Mouse (Mus musculus): ENCODE results near the gene Noto. TPM values are rescaled to one million over a fixed set of nuclear protein-coding genes. Genes with fewer than 3 reads are reported as not detected.

Gene Noto
- polyA plus RNA-seq, 1 experiment from 2014 or later: not detected

DNA sequence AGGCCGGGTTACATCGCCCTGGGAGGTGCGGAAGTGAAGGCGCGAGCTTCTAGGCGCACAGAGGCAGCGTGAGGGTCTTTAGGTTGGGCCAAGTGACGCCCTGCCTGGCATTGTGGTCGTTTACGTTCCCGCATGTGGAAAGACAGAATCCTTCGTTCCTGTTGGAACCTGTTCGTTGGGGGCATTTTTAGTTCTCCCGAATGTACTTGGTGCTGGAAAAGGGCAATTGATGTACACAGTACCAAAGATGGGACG lies 28.7 kb downstream of the Noto start:
- H3K9ac ChIP-seq (ENCODE audit: low read length): peak overlapping the region; percentile 90
- H3K4me3 ChIP-seq (ENCODE audit: low read depth, low read length): peak overlapping the region; percentile 44
- ATAC-seq (ENCODE audit: low FRiP score): no peak
- no peak for DNase-seq (ENCODE audit: low spot score, missing footprints)
- peak overlapping the region; percentile 96 for H3K4me2 ChIP-seq
- WGBS: under 1% methylated on average over 15 of the region's 15 CpGs
- no peaks in the 10 kb centered on the region for H3K27me3 ChIP-seq (ENCODE audit: control insufficient read depth, insufficient read depth, low read length)
- H3K4me1 ChIP-seq (ENCODE audit: control insufficient read depth, insufficient read depth, low read length): peaks cover 27% of the 10 kb centered on the region
- no peaks in the 10 kb centered on the region for H3K36me3 ChIP-seq (ENCODE audit: control insufficient read depth, insufficient read depth, low read length)
- H3K9me3 ChIP-seq (ENCODE audit: control insufficient read depth, low read length): no peaks in the 10 kb centered on the region
- peak overlapping the region; percentile 81 for H3K27ac ChIP-seq (ENCODE audit: low read depth, low read length)

DNA sequence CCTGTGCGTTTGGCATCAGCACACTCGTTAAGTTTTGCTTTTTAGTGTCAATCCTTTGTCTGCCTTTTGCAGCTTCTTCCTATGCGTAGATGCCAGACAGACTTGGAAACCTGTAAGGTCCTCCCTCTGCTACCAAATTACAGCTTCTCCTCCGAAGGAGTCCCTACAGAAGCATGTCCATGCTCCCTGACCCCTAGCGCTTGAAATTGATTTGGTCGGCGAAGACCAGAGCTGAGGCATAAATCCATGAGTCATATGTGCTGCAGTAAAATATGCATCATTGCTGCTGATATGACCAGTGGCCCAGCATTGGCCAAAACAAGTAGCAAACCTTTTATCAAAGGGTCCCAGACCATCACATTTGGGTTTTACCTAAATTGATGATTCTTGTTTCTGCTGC lies 29.1 kb downstream of the Noto start:
- H3K4me1 ChIP-seq (ENCODE audit: control insufficient read depth, insufficient read depth, low read length): peaks cover 27% of the 10 kb centered on the region
- DNase-seq (ENCODE audit: low spot score, missing footprints): peak; percentile 86

DNA sequence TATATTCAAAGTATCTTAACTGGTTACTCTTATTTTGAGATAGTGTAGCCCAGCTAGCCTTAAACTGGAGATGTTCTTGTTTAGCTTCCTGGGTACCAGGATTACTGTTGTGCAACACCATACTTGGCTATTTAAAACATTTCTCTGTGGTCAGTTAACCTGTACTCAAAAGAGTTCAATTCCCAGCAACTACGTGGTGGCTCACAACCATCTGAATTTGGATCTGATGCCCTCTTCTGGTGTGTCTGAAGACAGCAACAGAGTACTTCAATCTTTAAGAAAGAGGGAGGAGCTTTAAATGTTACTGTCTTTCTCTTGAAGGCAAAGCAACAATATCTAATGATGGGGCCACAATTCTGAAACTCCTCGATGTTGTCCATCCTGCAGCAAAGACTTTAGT lies 35.9 kb downstream of the Noto start:
- Histone ChIP-seq H3K9ac (ENCODE audit: low read length) (no peak overlapping the region), H3K4me2 (no peak overlapping the region), H3K9me3 (ENCODE audit: control insufficient read depth, low read length) (no peaks in the 10 kb centered on the region), H3K27me3 (ENCODE audit: control insufficient read depth, insufficient read depth, low read length) (no peaks in the 10 kb centered on the region), H3K4me1 (ENCODE audit: control insufficient read depth, insufficient read depth, low read length) (peaks cover 6% of the 10 kb centered on the region; the same call in 1 of the 2 replicates), H3K4me3 (ENCODE audit: low read depth, low read length) (no peak overlapping the region), H3K27ac (ENCODE audit: low read depth, low read length) (no peak overlapping the region), H3K36me3 (ENCODE audit: control insufficient read depth, insufficient read depth, low read length) (peaks cover 41% of the 10 kb centered on the region)
- DNase-seq (ENCODE audit: low spot score, missing footprints) (no peak), ATAC-seq (ENCODE audit: low FRiP score) (no peak)
- 97% methylated on average over 2 of the region's 2 CpGs for WGBS

More for the DNA sequence above, 29.1 kb downstream of the Noto start:
- ATAC-seq (ENCODE audit: low FRiP score): no peak
- Histone ChIP-seq H3K9ac (ENCODE audit: low read length) (peak overlapping the region; percentile 90), H3K4me2 (peak overlapping the region; percentile 96), H3K4me3 (ENCODE audit: low read depth, low read length) (peak overlapping the region; percentile 44), H3K36me3 (ENCODE audit: control insufficient read depth, insufficient read depth, low read length) (no peaks in the 10 kb centered on the region), H3K27me3 (ENCODE audit: control insufficient read depth, insufficient read depth, low read length) (no peaks in the 10 kb centered on the region), H3K9me3 (ENCODE audit: control insufficient read depth, low read length) (no peaks in the 10 kb centered on the region), H3K27ac (ENCODE audit: low read depth, low read length) (no peak overlapping the region; the same call in 1 of the 2 replicates)
- WGBS: 21% methylated on average over 7 of the region's 7 CpGs

DNA sequence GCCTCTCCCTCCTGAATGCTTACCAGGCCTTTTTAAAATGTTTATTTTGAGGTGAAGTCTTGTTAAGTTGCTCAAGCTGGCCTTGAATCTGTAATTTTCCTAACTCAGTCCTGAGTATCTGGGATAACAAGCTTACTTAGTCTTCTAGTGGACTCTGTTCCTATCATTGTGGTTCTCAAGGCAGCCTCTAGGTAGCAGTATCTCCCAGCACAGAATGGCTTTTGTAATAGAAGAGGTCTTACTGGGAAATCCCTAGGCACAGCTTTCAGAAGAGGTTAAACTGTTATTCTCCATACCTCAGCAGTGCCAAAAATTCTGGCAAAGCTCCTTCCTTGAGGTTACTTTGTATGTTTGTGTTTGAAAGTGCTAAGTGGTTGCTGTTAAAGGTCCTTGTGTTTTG lies 41.7 kb downstream of the Noto start:
- Histone ChIP-seq H3K9me3 (ENCODE audit: control insufficient read depth, low read length) (no peaks in the 10 kb centered on the region), H3K36me3 (ENCODE audit: control insufficient read depth, insufficient read depth, low read length) (peaks cover 62% of the 10 kb centered on the region), H3K27ac (ENCODE audit: low read depth, low read length) (no peak overlapping the region), H3K4me2 (no peak overlapping the region), H3K9ac (ENCODE audit: low read length) (no peak overlapping the region), H3K4me1 (ENCODE audit: control insufficient read depth, insufficient read depth, low read length) (no peaks in the 10 kb centered on the region), H3K4me3 (ENCODE audit: low read depth, low read length) (no peak overlapping the region), H3K27me3 (ENCODE audit: control insufficient read depth, insufficient read depth, low read length) (no peaks in the 10 kb centered on the region)
- no peak for ATAC-seq (ENCODE audit: low FRiP score)
- DNase-seq (ENCODE audit: low spot score, missing footprints): peak; percentile 84

DNA sequence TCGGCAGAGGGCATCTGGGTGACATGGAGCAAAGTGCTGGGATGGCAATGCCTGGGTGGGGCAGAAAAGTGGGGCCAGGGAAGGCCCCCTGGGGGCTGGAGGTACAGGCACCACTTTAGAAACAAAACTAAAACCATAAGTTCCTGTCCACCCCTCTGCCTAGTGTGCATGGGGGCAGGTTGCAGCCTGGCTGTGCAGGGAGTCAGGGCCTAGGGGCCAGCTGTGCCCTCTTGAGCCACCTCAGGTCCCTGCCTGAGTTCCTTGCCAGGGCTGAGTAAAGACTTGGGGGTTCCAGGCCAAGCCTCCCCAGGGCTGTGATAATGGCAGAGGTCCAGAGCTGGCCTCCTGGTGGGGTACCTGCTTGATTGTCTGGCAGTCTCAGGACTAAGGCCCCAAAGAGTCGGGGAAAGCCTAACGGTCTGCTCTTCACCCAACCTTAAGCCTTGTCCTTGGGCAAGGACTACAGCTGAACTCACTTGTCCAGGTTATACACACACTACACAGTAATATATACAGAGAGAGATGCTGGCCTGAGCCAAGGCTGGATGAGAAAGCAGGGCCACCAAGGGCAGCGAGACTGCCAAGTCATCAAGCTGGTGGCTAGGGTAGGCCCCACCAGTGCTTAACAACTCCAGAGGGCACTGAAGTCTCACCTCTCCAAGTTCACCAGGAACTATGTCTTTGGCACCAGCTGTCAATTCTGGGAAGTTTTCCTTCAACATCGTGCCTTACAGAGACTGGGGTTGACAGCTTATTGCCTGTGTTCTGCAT lies 46.2 kb downstream of the Noto start:
- Histone ChIP-seq H3K27ac (ENCODE audit: low read depth, low read length) (no peak overlapping the region), H3K9ac (ENCODE audit: low read length) (no peak overlapping the region), H3K4me1 (ENCODE audit: control insufficient read depth, insufficient read depth, low read length) (no peaks in the 10 kb centered on the region), H3K36me3 (ENCODE audit: control insufficient read depth, insufficient read depth, low read length) (peaks cover 29% of the 10 kb centered on the region), H3K9me3 (ENCODE audit: control insufficient read depth, low read length) (no peaks in the 10 kb centered on the region), H3K4me3 (ENCODE audit: low read depth, low read length) (no peak overlapping the region), H3K4me2 (no peak overlapping the region), H3K27me3 (ENCODE audit: control insufficient read depth, insufficient read depth, low read length) (no peaks in the 10 kb centered on the region)
- WGBS: 86% methylated on average over 5 of the region's 5 CpGs
- ATAC-seq (ENCODE audit: low FRiP score) (0 out of 2 replicates have a peak, but pooled peaks have one; percentile 9), DNase-seq (ENCODE audit: low spot score, missing footprints) (peak; percentile 88)

DNA sequence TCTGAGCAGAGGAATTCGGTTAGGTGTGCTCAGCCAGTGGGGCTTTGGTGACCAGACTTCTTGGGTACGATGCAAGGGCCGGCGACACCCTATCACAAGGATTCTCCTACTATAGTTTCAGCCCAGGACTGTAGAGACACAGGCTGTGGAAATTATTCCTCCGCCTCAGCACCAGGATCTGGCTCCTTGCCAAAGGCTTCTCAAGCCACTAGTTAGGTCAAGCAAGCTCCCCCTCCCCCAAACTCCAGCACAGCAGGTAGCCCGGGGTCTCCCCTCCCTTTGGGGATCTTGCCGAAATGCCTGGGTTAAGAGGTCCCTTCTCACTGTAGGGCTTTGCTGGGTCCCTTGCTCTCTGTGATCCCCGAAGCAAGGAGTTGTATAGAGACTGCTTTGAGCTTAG lies 48.3 kb downstream of the Noto start:
- H3K4me3 ChIP-seq (ENCODE audit: low read depth, low read length): no peak overlapping the region
- ATAC-seq (ENCODE audit: low FRiP score) (no peak), DNase-seq (ENCODE audit: low spot score, missing footprints) (no peak)
- no peak overlapping the region for H3K27ac ChIP-seq (ENCODE audit: low read depth, low read length)
- H3K9me3 ChIP-seq (ENCODE audit: control insufficient read depth, low read length): no peaks in the 10 kb centered on the region
- no peaks in the 10 kb centered on the region for H3K4me1 ChIP-seq (ENCODE audit: control insufficient read depth, insufficient read depth, low read length)
- peaks cover 17% of the 10 kb centered on the region for H3K36me3 ChIP-seq (ENCODE audit: control insufficient read depth, insufficient read depth, low read length)
- no peak overlapping the region for H3K4me2 ChIP-seq
- WGBS: 70% methylated on average over 8 of the region's 8 CpGs
- H3K9ac ChIP-seq (ENCODE audit: low read length): no peak overlapping the region
- H3K27me3 ChIP-seq (ENCODE audit: control insufficient read depth, insufficient read depth, low read length): no peaks in the 10 kb centered on the region

DNA sequence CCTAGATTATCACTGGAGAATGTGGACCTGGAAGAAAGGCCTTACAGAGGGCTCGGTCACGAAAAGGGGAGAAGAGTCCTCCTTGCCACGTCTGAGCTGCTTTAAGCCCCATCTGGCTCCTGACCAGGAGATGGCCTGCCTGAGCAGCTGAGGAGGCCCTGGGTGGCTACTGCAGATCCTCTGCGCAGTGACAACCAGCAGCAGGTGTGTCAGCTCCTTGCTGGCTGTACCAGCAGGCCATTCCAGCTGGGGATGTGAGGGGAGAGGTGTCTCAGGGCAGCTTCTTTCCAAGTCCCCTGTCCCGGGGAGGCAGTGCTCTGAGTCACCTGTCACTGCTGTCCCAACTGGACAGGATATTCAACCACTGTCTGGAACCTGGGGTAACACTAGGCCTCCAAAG lies 48.9 kb downstream of the Noto start:
- Histone ChIP-seq H3K27me3 (ENCODE audit: control insufficient read depth, insufficient read depth, low read length) (no peaks in the 10 kb centered on the region), H3K9ac (ENCODE audit: low read length) (no peak overlapping the region), H3K4me3 (ENCODE audit: low read depth, low read length) (no peak overlapping the region), H3K36me3 (ENCODE audit: control insufficient read depth, insufficient read depth, low read length) (peaks cover 12% of the 10 kb centered on the region), H3K27ac (ENCODE audit: low read depth, low read length) (no peak overlapping the region), H3K4me2 (no peak overlapping the region), H3K4me1 (ENCODE audit: control insufficient read depth, insufficient read depth, low read length) (no peaks in the 10 kb centered on the region), H3K9me3 (ENCODE audit: control insufficient read depth, low read length) (no peaks in the 10 kb centered on the region)
- no peak for DNase-seq (ENCODE audit: low spot score, missing footprints)
- WGBS: 52% methylated on average over 5 of the region's 5 CpGs
- ATAC-seq (ENCODE audit: low FRiP score): no peak

DNA sequence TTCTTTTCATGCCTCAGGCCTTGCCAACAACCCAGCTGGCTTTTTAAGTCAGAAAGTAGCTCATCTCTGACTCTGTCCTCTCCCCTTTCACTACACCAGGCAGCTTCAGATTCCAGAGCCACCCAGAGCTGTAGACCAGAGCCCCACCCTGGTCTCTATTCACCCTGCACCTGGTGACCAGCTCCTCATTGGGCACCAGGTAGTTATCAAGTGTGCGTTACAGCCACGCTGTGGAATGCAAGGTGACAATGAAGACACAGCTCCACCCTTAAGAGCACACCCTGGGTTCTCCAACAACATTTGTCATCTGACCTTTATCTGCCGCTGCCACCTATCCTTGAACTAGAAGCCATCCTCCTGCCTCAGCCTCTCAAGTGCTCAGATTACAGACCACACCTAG lies 51.9 kb downstream of the Noto start:
- no peak overlapping the region for H3K9ac ChIP-seq (ENCODE audit: low read length)
- H3K4me3 ChIP-seq (ENCODE audit: low read depth, low read length): no peak overlapping the region
- no peaks in the 10 kb centered on the region for H3K36me3 ChIP-seq (ENCODE audit: control insufficient read depth, insufficient read depth, low read length)
- H3K27ac ChIP-seq (ENCODE audit: low read depth, low read length): no peak overlapping the region
- DNase-seq (ENCODE audit: low spot score, missing footprints) (no peak), ATAC-seq (ENCODE audit: low FRiP score) (no peak)
- no peaks in the 10 kb centered on the region for H3K9me3 ChIP-seq (ENCODE audit: control insufficient read depth, low read length)
- WGBS: 93% methylated on average over 3 of the region's 3 CpGs
- no peak overlapping the region for H3K4me2 ChIP-seq
- no peaks in the 10 kb centered on the region for H3K27me3 ChIP-seq (ENCODE audit: control insufficient read depth, insufficient read depth, low read length)
- no peaks in the 10 kb centered on the region for H3K4me1 ChIP-seq (ENCODE audit: control insufficient read depth, insufficient read depth, low read length)

DNA sequence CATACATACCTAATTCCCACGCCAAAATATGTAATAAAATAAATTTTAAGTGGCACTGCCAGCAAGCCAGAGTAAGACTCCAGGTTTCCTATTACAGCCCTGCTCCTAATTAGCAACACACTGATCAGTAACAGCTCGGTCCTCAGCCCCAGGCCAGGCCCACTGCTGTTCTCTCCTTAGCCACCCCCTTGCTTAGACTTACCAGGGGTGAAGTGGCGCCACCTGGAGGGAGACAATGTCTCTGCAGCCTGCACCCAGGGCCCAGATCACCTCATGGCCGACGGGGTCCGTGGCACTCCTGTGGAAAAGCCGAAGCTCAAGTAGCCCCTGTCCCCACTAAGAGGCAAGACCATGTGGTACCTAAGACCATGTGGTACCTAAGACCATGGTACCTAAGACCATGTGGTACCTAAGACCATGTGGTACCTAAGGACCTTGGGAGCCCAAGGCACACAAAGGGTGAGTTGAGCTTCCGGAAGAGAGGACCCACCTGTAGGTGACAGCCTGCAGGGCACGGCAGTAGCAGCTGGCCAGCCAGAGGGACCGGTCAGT lies 53.8 kb downstream of the Noto start:
- no peaks in the 10 kb centered on the region for H3K9me3 ChIP-seq (ENCODE audit: control insufficient read depth, low read length)
- H3K27me3 ChIP-seq (ENCODE audit: control insufficient read depth, insufficient read depth, low read length): no peaks in the 10 kb centered on the region; the same call in 1 of the 2 replicates
- H3K4me2 ChIP-seq: no peak overlapping the region
- H3K9ac ChIP-seq (ENCODE audit: low read length): no peak overlapping the region
- no peaks in the 10 kb centered on the region for H3K36me3 ChIP-seq (ENCODE audit: control insufficient read depth, insufficient read depth, low read length)
- H3K27ac ChIP-seq (ENCODE audit: low read depth, low read length): no peak overlapping the region
- H3K4me1 ChIP-seq (ENCODE audit: control insufficient read depth, insufficient read depth, low read length): no peaks in the 10 kb centered on the region
- no peak overlapping the region for H3K4me3 ChIP-seq (ENCODE audit: low read depth, low read length)
- WGBS: 42% methylated on average over 10 of the region's 10 CpGs
- DNase-seq (ENCODE audit: low spot score, missing footprints) (peak; percentile 92), ATAC-seq (ENCODE audit: low FRiP score) (peak; percentile 27; the same call in 1 of the 2 replicates)

Data from midbrain, embryonic 11.5 days (tissue).